Mouse (Mus musculus): ENCODE data around the gene Mrtfa. TPM values are rescaled to one million over a fixed set of nuclear protein-coding genes. Genes with fewer than 3 reads are reported as not detected.

Gene Mrtfa
- polyA plus RNA-seq, 1 experiment from 2014 or later: 28.3 TPM

DNA sequence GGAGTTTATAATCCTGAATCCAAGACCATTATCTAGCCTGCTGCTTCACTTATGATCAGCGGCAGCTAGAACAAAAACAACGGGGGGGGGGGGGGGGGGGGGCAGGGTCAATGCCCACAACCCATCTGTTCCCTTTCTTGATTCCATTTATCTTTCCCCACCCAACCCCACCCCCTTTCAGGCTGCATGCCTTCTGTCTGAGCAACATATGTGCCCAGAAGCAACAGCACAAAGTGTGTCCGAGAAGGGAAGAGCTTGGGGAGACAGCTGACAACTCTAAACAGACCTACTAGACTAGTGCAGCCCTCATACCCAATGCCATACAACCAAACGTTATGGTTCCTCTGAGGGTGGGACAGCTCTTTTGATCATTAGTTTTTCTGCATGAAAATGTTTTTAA lies 68.0 kb downstream of the Mrtfa start:
- no peak overlapping the region for H3K4me3 ChIP-seq (replicated peaks; ENCODE audit: low read length)
- H3K9me3 ChIP-seq (ENCODE audit: control insufficient read depth, low read length): no peaks in the 10 kb centered on the region
- no peaks in the 10 kb centered on the region for H3K36me3 ChIP-seq (ENCODE audit: control insufficient read depth, insufficient read depth)
- no peak overlapping the region for H3K4me2 ChIP-seq (ENCODE audit: low read length)
- WGBS: 32% methylated on average over 4 of the region's 4 CpGs
- no peak overlapping the region for H3K27ac ChIP-seq (ENCODE audit: low read length)
- ATAC-seq: 0 out of 2 replicates have a peak, but pooled peaks have one; percentile 43
- no peaks in the 10 kb centered on the region for H3K27me3 ChIP-seq (replicated peaks; ENCODE audit: control insufficient read depth, insufficient read depth, low read length)
- no peak overlapping the region for H3K9ac ChIP-seq (replicated peaks; ENCODE audit: low read depth, low read length)
- H3K4me1 ChIP-seq (replicated peaks; ENCODE audit: control insufficient read depth, insufficient read depth, low read length): peaks cover 9% of the 10 kb centered on the region

DNA sequence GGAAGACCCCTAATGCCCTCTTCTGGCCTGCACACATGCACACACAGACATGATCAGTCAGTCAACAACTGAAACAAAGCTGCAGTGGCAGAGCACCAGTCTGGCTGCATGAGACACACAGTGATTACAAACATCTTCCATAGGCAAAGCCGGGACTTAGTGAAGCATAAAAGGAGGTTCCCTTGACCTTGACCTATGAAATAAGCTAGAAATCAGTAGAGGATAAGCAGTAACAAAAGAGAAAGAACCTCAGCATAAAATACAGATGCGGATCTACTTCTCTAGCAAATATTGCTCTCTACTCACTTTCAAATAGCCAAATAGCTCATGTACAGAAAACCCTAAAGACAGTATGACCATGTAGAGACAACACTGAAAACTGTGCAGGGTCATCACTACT lies 68.5 kb downstream of the Mrtfa start:
- WGBS: 81% methylated on average over 2 of the region's 2 CpGs

DNA sequence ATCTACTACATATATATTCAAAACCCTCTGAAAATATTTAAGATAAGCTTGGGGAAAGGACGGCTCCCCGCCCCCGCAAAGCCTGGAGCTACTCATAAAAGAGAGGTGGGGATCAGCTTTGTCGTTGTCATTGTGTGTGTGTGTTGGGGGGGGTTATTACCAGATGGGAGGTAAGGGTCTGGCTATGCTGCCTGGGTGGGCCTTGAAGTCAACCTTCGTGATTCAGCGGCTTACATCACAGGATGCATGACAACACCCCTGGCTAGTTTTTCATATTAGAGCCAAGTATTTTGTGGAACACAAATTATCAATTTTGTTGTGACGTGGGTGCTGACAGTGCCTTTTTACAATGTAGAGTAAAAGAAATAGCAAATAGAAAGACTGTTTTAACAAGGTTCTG lies 69.6 kb downstream of the Mrtfa start:
- Histone ChIP-seq H3K27me3 (replicated peaks; ENCODE audit: control insufficient read depth, insufficient read depth, low read length) (no peaks in the 10 kb centered on the region), H3K4me2 (ENCODE audit: low read length) (no peak overlapping the region), H3K9me3 (ENCODE audit: control insufficient read depth, low read length) (no peaks in the 10 kb centered on the region), H3K9ac (replicated peaks; ENCODE audit: low read depth, low read length) (no peak overlapping the region), H3K36me3 (ENCODE audit: control insufficient read depth, insufficient read depth) (no peaks in the 10 kb centered on the region), H3K4me3 (replicated peaks; ENCODE audit: low read length) (no peak overlapping the region), H3K27ac (ENCODE audit: low read length) (no peak overlapping the region), H3K4me1 (replicated peaks; ENCODE audit: control insufficient read depth, insufficient read depth, low read length) (peaks cover 9% of the 10 kb centered on the region)
- ATAC-seq: no peak
- 72% methylated on average over 7 of the region's 7 CpGs for WGBS

More for the DNA sequence above, 68.5 kb downstream of the Mrtfa start:
- no peak overlapping the region for H3K4me3 ChIP-seq (replicated peaks; ENCODE audit: low read length)
- H3K27ac ChIP-seq (ENCODE audit: low read length): no peak overlapping the region
- ATAC-seq: no peak
- H3K4me1 ChIP-seq (replicated peaks; ENCODE audit: control insufficient read depth, insufficient read depth, low read length): peaks cover 9% of the 10 kb centered on the region
- H3K9me3 ChIP-seq (ENCODE audit: control insufficient read depth, low read length): no peaks in the 10 kb centered on the region
- no peak overlapping the region for H3K4me2 ChIP-seq (ENCODE audit: low read length)
- H3K27me3 ChIP-seq (replicated peaks; ENCODE audit: control insufficient read depth, insufficient read depth, low read length): no peaks in the 10 kb centered on the region
- H3K9ac ChIP-seq (replicated peaks; ENCODE audit: low read depth, low read length): no peak overlapping the region
- no peaks in the 10 kb centered on the region for H3K36me3 ChIP-seq (ENCODE audit: control insufficient read depth, insufficient read depth)

DNA sequence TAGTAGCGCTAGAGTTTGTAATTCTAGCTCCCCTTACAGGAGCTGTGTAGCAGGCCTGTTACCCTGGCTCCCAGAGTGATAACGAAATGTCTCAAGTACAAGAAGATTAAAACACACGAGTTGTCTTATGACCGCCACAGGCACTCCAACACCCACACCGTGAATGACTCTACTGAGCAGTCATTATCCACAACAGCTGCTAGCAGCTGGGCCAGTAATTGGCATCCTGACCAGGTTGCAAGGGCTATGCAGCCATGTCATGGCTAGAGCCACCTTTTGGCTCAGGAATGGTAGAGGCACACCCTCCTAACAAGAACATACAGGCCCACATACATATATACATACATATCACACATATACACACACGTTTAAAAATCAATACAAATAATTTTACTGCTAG lies 70.4 kb downstream of the Mrtfa start:
- no peak for ATAC-seq
- no peaks in the 10 kb centered on the region for H3K9me3 ChIP-seq (ENCODE audit: control insufficient read depth, low read length)

DNA sequence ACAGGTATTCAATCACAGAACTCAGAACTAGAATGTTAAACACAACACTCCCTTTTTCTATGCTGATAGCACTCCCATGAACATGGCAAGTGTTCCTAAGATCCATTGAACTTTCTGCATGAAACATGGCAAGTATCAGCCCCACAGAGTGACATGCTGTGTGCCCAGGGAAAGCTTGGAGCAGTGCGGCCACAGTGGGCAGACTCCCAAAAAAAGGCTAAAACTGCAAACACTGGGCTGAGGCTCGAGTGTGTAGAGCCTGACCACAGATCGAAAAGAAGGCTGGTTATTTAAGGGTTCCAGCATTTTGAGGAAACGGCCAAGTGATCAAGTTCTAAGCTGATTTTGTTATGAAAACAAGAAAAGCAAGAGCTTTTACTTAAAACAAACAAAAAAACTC lies 72.3 kb downstream of the Mrtfa start:
- H3K4me3 ChIP-seq (replicated peaks; ENCODE audit: low read length): no peak overlapping the region
- no peak overlapping the region for H3K9ac ChIP-seq (replicated peaks; ENCODE audit: low read depth, low read length)
- no peak overlapping the region for H3K27ac ChIP-seq (ENCODE audit: low read length)
- H3K36me3 ChIP-seq (ENCODE audit: control insufficient read depth, insufficient read depth): no peaks in the 10 kb centered on the region
- no peak for ATAC-seq
- H3K4me2 ChIP-seq (ENCODE audit: low read length): no peak overlapping the region
- no peaks in the 10 kb centered on the region for H3K9me3 ChIP-seq (ENCODE audit: control insufficient read depth, low read length)
- 75% methylated on average over 4 of the region's 4 CpGs for WGBS
- peaks cover 8% of the 10 kb centered on the region for H3K4me1 ChIP-seq (replicated peaks; ENCODE audit: control insufficient read depth, insufficient read depth, low read length)
- no peaks in the 10 kb centered on the region for H3K27me3 ChIP-seq (replicated peaks; ENCODE audit: control insufficient read depth, insufficient read depth, low read length)

More for the DNA sequence above, 70.4 kb downstream of the Mrtfa start:
- Histone ChIP-seq H3K4me1 (replicated peaks; ENCODE audit: control insufficient read depth, insufficient read depth, low read length) (peaks cover 9% of the 10 kb centered on the region), H3K9ac (replicated peaks; ENCODE audit: low read depth, low read length) (no peak overlapping the region), H3K27ac (ENCODE audit: low read length) (no peak overlapping the region), H3K36me3 (ENCODE audit: control insufficient read depth, insufficient read depth) (no peaks in the 10 kb centered on the region), H3K27me3 (replicated peaks; ENCODE audit: control insufficient read depth, insufficient read depth, low read length) (no peaks in the 10 kb centered on the region), H3K4me2 (ENCODE audit: low read length) (no peak overlapping the region), H3K4me3 (replicated peaks; ENCODE audit: low read length) (no peak overlapping the region)
- 73% methylated on average over 6 of the region's 6 CpGs for WGBS

DNA sequence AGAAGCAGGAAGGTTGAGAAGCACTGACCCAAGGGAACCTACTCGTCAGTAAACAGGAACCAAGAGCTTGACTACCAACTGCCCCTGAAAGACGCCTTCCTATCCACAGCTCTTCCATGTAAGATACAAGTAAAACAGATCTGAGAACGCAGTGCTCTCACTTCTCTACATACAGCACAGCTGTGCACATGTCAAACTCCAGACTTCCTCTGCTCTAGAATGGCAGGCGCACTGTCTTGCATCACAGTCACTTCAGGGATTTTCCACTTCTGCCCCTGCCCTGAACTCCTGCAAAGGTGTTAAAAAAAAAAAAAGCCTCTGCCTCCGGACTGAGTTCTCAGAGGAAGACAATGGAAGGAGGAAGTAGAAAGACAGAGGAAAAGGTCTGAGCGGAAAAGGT lies 78.0 kb downstream of the Mrtfa start:
- no peaks in the 10 kb centered on the region for H3K36me3 ChIP-seq (ENCODE audit: control insufficient read depth, insufficient read depth)
- 85% methylated on average over 6 of the region's 6 CpGs for WGBS
- H3K27ac ChIP-seq (ENCODE audit: low read length): no peak overlapping the region
- H3K9me3 ChIP-seq (ENCODE audit: control insufficient read depth, low read length): no peaks in the 10 kb centered on the region
- no peak overlapping the region for H3K4me3 ChIP-seq (replicated peaks; ENCODE audit: low read length)
- no peaks in the 10 kb centered on the region for H3K27me3 ChIP-seq (replicated peaks; ENCODE audit: control insufficient read depth, insufficient read depth, low read length)
- ATAC-seq: no peak
- H3K4me2 ChIP-seq (ENCODE audit: low read length): no peak overlapping the region
- H3K4me1 ChIP-seq (replicated peaks; ENCODE audit: control insufficient read depth, insufficient read depth, low read length): no peaks in the 10 kb centered on the region
- H3K9ac ChIP-seq (replicated peaks; ENCODE audit: low read depth, low read length): no peak overlapping the region

DNA sequence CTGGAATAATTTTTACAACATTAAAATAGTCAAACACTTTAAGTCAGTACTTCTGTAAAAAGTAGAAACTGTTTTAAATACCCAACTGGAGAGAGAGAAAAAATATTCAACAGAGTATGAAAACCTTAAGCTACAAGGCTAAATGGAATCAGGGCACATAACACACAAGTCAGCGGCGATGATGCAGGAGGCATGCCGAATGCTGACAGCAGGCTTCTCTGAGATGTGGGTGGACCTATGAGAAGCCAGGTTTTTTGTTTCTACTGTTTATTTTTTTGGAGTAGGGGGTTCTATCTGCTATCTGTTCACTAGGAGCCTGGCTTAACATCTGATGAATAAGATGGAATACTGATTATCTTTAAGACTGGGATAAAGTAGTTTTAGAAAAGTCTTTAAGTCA lies 80.2 kb downstream of the Mrtfa start:
- Histone ChIP-seq H3K4me3 (replicated peaks; ENCODE audit: low read length) (no peak overlapping the region), H3K36me3 (ENCODE audit: control insufficient read depth, insufficient read depth) (no peaks in the 10 kb centered on the region), H3K4me2 (ENCODE audit: low read length) (no peak overlapping the region), H3K27me3 (replicated peaks; ENCODE audit: control insufficient read depth, insufficient read depth, low read length) (no peaks in the 10 kb centered on the region), H3K9ac (replicated peaks; ENCODE audit: low read depth, low read length) (no peak overlapping the region), H3K4me1 (replicated peaks; ENCODE audit: control insufficient read depth, insufficient read depth, low read length) (peaks cover 13% of the 10 kb centered on the region), H3K9me3 (ENCODE audit: control insufficient read depth, low read length) (no peaks in the 10 kb centered on the region), H3K27ac (ENCODE audit: low read length) (no peak overlapping the region)
- 83% methylated on average over 3 of the region's 3 CpGs for WGBS
- ATAC-seq: no peak

DNA sequence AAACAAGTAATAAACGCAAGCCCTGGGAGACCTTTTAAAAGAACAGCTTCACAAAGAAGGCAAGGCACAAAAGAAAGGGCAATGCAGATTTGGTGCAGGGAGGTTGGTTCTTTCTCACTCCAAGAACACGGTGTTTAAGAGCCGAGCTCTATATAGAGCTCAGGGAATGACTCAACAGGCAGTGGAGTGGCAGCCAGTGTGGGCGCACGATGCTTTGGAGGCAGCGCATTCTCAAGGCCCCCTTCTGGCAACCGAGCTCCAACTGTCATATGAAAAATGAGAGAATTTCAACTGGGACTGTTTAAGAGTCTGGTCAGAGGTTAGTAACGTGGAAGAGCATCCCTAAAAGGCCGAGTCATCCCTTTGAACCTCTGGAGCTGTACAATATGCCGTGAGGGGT lies 84.6 kb downstream of the Mrtfa start:
- H3K4me1 ChIP-seq (replicated peaks; ENCODE audit: control insufficient read depth, insufficient read depth, low read length): peaks cover 31% of the 10 kb centered on the region
- H3K9me3 ChIP-seq (ENCODE audit: control insufficient read depth, low read length): no peaks in the 10 kb centered on the region
- no peaks in the 10 kb centered on the region for H3K36me3 ChIP-seq (ENCODE audit: control insufficient read depth, insufficient read depth)
- no peak overlapping the region for H3K9ac ChIP-seq (replicated peaks; ENCODE audit: low read depth, low read length)
- no peak for ATAC-seq
- no peak overlapping the region for H3K4me3 ChIP-seq (replicated peaks; ENCODE audit: low read length)
- H3K27me3 ChIP-seq (replicated peaks; ENCODE audit: control insufficient read depth, insufficient read depth, low read length): no peaks in the 10 kb centered on the region
- no peak overlapping the region for H3K27ac ChIP-seq (ENCODE audit: low read length)
- no peak overlapping the region for H3K4me2 ChIP-seq (ENCODE audit: low read length)
- 12% methylated on average over 10 of the region's 10 CpGs for WGBS

DNA sequence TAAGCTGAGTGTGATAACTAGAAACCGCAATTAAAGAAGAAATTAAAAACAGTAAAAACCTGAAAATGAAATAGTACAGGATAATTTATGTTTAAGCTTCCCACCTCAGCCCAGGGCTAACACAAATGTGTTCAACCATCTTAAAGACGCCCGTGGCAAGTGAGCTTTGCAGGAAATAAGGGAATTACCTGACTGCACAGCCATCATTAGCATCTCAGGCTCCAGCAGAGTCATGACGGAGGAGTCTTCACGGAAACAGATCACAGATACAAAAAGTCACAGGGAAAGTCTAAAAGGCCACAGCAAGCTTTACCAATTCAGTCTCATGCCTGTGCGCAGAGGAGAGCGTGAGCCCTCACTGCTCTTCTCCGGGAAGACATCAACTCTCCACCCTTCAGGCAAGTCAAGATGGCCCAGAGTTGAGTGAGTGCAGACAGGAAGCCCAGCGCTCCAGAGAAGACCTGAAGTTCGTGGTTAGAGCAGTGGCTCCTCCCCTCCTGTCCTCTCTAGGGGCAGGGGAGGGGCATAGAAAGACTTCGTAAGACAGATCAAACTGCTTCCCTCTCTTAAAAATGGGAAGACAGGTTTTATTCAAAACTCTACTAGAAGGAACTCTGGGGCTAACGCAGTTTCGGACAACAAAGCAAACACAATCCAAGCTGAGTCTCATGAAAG lies 85.8 kb downstream of the Mrtfa start:
- Histone ChIP-seq H3K27me3 (replicated peaks; ENCODE audit: control insufficient read depth, insufficient read depth, low read length) (no peaks in the 10 kb centered on the region), H3K9ac (replicated peaks; ENCODE audit: low read depth, low read length) (no peak overlapping the region), H3K9me3 (ENCODE audit: control insufficient read depth, low read length) (no peaks in the 10 kb centered on the region), H3K27ac (ENCODE audit: low read length) (no peak overlapping the region), H3K4me1 (replicated peaks; ENCODE audit: control insufficient read depth, insufficient read depth, low read length) (peaks cover 31% of the 10 kb centered on the region), H3K4me3 (replicated peaks; ENCODE audit: low read length) (no peak overlapping the region), H3K4me2 (ENCODE audit: low read length) (peak overlapping the region; percentile 19), H3K36me3 (ENCODE audit: control insufficient read depth, insufficient read depth) (no peaks in the 10 kb centered on the region)
- no peak for ATAC-seq
- 31% methylated on average over 13 of the region's 13 CpGs for WGBS

DNA sequence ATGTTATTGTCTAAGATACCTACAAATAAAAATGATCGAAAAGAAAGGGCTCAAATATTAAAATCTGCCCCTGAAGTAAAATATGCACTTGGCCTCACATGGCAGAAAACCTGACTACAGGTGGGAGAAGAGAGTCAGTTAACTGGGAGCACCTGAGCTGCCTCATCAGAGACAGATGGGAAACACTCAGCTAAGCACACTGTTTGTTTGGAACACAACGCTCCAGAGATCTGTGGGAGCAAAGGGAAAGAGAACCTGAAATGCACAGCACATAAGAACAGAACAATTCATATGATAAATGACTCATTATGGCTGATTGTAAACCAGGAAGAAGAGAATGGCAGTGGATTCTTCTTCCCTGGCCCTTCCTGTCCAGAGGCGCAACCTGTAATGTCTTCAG lies 87.1 kb downstream of the Mrtfa start:
- Histone ChIP-seq H3K9me3 (ENCODE audit: control insufficient read depth, low read length) (no peaks in the 10 kb centered on the region), H3K4me3 (replicated peaks; ENCODE audit: low read length) (no peak overlapping the region), H3K4me1 (replicated peaks; ENCODE audit: control insufficient read depth, insufficient read depth, low read length) (peaks cover 31% of the 10 kb centered on the region), H3K36me3 (ENCODE audit: control insufficient read depth, insufficient read depth) (no peaks in the 10 kb centered on the region), H3K27me3 (replicated peaks; ENCODE audit: control insufficient read depth, insufficient read depth, low read length) (no peaks in the 10 kb centered on the region), H3K27ac (ENCODE audit: low read length) (no peak overlapping the region), H3K9ac (replicated peaks; ENCODE audit: low read depth, low read length) (no peak overlapping the region), H3K4me2 (ENCODE audit: low read length) (no peak overlapping the region)
- ATAC-seq: no peak
- 85% methylated on average over 3 of the region's 3 CpGs for WGBS
